Mouse (Mus musculus) neural tube, embryonic 13.5 days (tissue): ENCODE results near the gene Dip2b. TPM values are rescaled to one million over a fixed set of nuclear protein-coding genes. Genes with fewer than 3 reads are reported as not detected.

ENCODE experiments used
- ATAC-seq: fragments of 200-750 bp; cut with Nextera tagmentation; 2 replicates; pipeline ENCODE4 v1.8.0; 2017; ENCODE audit warnings: low read depth, mild to moderate bottlenecking, moderate TSS enrichment, moderate library complexity
- H3K27ac ChIP-seq: fragments of 300-500 bp; sonication (generic); replicated peaks from 2 replicates; pipeline ENCODE4 v1.5.1; 2015; ENCODE audit warnings: moderate library complexity, mild to moderate bottlenecking, inconsistent platforms
- H3K27me3 ChIP-seq: fragments of 300-500 bp; sonication (generic); 2 replicates; pipeline ENCODE4 v1.6.1; 2015; ENCODE audit warnings: mild to moderate bottlenecking, inconsistent platforms
- H3K36me3 ChIP-seq: fragments of 300-500 bp; sonication (generic); 2 replicates; pipeline ENCODE4 v1.6.1; 2015; ENCODE audit warnings: mild to moderate bottlenecking, inconsistent platforms
- H3K4me1 ChIP-seq: fragments of 300-500 bp; sonication (generic); replicated peaks from 2 replicates; pipeline ENCODE4 v1.6.1; 2015; ENCODE audit warnings: inconsistent platforms
- H3K4me2 ChIP-seq: fragments of 300-500 bp; sonication (generic); 2 replicates; pipeline ENCODE4 v1.6.1; 2015; ENCODE audit warnings: inconsistent platforms, mild to moderate bottlenecking, moderate library complexity
- H3K4me3 ChIP-seq: fragments of 300-500 bp; sonication (generic); 2 replicates; pipeline ENCODE4 v1.5.1; 2015; ENCODE audit warnings: mild to moderate bottlenecking, inconsistent platforms
- H3K9ac ChIP-seq: fragments of 300-500 bp; sonication (generic); 2 replicates; pipeline ENCODE4 v1.6.1; 2015; ENCODE audit warnings: moderate library complexity, mild to moderate bottlenecking, inconsistent platforms
- H3K9me3 ChIP-seq: fragments of 300-500 bp; sonication (generic); 2 replicates; pipeline ENCODE4 v1.6.1; 2016; ENCODE audit warnings: inconsistent platforms
- WGBS: fragments of 180-500 bp; shearing (Covaris S2); methylation state at CpG from one replicate; pipeline ENCODE4 v1.1.7; 2015; 5-methylcytosine and 5-hydroxymethylcytosine counted together
- polyA plus RNA-seq: library from polyadenylated mRNA; unstranded; fragments of >200 nt; fragmentation: Nextera tagmentation; extraction: Ambion mirVana; gene quantifications from 2 replicates; pipeline ENCODE4 v1.2.1, GENCODE M21; 2015

The Dip2b gene
- polyA plus RNA-seq, 1 experiment from 2014 or later = 18.5 TPM

DNA sequence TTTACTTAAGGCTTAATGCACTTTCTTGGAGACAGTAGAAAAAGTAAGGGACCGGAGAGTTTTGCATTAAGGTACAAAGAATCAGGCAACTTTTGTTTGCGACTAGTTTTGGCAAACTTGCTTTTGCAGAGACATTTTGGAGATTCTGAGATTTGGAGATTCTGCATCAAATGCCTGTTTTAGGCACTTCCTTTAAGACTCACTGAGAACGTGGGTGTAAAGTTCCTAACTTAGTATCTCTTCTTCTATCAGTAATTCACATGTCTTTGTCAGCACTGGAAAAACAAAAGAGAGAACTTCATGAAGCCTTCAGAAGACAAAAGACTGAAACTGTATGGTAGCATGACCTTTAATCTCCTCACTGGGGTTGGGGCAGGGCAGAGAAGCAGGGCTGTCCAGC, 19.2 kb downstream of the Dip2b start:
- no peaks in the 10 kb centered on the region for H3K27me3 ChIP-seq
- no peak overlapping the region for H3K4me3 ChIP-seq
- H3K9ac ChIP-seq = no peak overlapping the region
- H3K4me1 ChIP-seq = peaks cover 52% of the 10 kb centered on the region
- no peaks in the 10 kb centered on the region for H3K36me3 ChIP-seq
- H3K9me3 ChIP-seq = no peaks in the 10 kb centered on the region
- WGBS = 79% methylated on average over 3 of the region's 3 CpGs
- ATAC-seq = no peak
- no peak overlapping the region for H3K4me2 ChIP-seq
- no peak overlapping the region for H3K27ac ChIP-seq

DNA sequence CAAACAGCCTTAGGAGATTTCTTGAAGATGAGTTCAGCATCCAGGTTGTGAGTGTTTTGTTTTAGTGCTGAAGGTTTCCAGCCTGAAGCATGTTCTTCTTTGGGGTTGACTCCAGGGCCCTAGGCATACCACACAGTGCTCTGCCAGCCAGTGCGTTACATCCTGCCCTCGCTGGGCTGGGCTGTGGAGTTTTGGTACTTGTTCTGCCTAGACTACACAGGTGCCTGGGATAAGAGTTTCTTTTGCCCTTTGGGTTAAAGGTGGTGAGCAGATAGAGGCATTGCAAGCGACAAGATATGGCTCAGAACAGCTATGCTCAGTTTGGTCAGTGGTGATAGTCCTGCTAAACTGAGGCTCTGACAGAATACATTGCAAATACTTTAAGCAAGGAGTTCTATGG, 19.7 kb downstream of the Dip2b start:
- WGBS = 92% methylated on average over 3 of the region's 3 CpGs
- no peak overlapping the region for H3K27ac ChIP-seq
- ATAC-seq = no peak

DNA sequence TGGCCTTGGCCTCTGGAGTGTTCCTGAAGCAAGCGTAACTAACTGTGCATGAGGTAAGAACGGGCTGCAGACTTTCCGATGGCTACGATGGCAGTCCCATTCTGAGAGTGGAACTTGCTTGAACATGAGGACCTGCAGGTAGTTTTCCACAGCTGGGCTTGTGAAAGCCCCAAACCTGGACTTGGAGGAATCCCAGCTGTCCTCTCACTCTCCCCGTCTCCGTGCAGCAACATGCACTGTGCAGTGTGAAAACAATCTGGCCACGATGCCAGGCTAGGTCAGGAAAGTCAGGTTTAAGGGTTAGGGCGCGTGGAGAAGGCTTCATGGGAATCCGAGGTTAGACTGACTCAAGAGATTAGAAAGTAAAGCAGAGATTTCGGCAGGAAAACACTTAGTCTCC, 20.4 kb downstream of the Dip2b start:
- H3K4me1 ChIP-seq = peaks cover 45% of the 10 kb centered on the region
- no peaks in the 10 kb centered on the region for H3K27me3 ChIP-seq
- no peak for ATAC-seq
- no peak overlapping the region for H3K27ac ChIP-seq
- 74% methylated on average over 11 of the region's 11 CpGs for WGBS
- no peaks in the 10 kb centered on the region for H3K9me3 ChIP-seq
- no peak overlapping the region for H3K9ac ChIP-seq
- no peaks in the 10 kb centered on the region for H3K36me3 ChIP-seq
- no peak overlapping the region for H3K4me2 ChIP-seq
- H3K4me3 ChIP-seq = no peak overlapping the region

More for the DNA sequence above, 19.7 kb downstream of the Dip2b start:
- no peaks in the 10 kb centered on the region for H3K36me3 ChIP-seq
- no peak overlapping the region for H3K4me2 ChIP-seq
- H3K27me3 ChIP-seq = no peaks in the 10 kb centered on the region
- peaks cover 50% of the 10 kb centered on the region for H3K4me1 ChIP-seq
- H3K9ac ChIP-seq = no peak overlapping the region
- H3K4me3 ChIP-seq = no peak overlapping the region
- H3K9me3 ChIP-seq = no peaks in the 10 kb centered on the region

DNA sequence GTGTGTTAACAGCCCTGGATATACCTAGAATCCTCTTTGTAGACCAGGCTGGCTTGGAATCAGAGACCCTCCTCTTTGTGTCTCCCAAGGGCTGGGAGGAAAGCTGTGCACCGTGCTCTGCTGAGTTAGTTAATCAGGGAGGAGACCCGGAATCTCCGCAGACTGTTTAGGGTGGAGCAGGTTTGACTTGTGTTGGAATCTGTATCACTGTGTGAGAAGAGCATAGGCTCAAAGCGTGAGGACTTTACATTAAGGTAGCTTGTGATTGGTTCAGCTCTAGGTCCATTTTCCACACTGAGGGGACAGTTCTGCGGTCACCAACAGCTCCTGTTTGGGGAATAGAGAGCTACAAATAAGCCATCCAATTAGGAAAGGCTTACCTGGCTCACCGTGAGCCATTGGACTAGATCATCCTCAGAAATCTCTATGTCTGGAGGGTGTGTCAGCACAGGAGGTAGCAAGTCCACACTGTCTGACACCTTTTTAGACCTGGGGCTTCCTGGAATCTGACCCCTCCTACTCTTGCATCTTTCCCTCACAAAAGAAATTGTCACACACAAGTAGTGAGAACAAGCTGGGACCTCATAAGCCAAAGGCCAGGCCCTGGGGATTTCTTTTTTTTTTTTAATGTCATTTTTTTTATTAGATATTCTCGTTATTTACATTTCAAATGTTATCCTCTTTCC, 21.3 kb downstream of the Dip2b start:
- Histone ChIP-seq H3K9ac (no peak overlapping the region), H3K9me3 (no peaks in the 10 kb centered on the region), H3K36me3 (no peaks in the 10 kb centered on the region), H3K27me3 (no peaks in the 10 kb centered on the region), H3K4me1 (peaks cover 44% of the 10 kb centered on the region), H3K27ac (no peak overlapping the region), H3K4me3 (no peak overlapping the region), H3K4me2 (no peak overlapping the region)
- ATAC-seq = no peak
- WGBS = 81% methylated on average over 7 of the region's 7 CpGs

DNA sequence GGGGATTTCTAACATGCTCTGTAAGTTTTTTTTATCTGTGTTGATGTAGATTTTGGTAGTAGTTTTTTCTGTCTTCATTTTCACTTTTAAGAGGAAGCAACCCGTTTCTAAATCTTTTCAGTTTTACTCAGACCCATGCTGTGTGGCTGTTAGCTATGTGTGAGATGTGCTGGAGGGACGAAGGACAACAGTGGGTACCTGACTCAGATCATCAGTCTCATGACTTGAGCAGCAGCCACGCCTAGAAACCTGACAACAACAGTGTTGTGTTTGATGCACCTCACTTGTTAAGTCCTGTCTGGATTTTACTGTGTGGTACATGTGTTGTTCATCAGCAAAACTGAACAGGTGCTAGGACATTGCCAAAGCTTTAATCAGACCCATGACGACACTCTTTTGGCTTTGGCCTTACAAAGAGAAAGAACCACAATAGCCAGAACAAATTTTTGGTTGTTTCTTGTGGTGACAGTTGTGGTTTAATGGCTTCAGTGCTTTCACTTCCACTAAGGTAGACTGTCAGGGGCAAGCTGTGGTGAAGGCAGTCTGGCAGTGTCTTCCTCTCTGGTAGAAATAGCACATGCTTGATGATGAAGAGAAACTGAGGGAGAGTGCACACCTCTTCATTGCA, 22.2 kb downstream of the Dip2b start:
- H3K9ac ChIP-seq = no peak overlapping the region
- no peak overlapping the region for H3K27ac ChIP-seq
- no peak overlapping the region for H3K4me3 ChIP-seq
- H3K27me3 ChIP-seq = no peaks in the 10 kb centered on the region
- 84% methylated on average over 4 of the region's 4 CpGs for WGBS
- no peak for ATAC-seq
- H3K36me3 ChIP-seq = no peaks in the 10 kb centered on the region
- H3K9me3 ChIP-seq = no peaks in the 10 kb centered on the region
- peaks cover 44% of the 10 kb centered on the region for H3K4me1 ChIP-seq
- no peak overlapping the region for H3K4me2 ChIP-seq

DNA sequence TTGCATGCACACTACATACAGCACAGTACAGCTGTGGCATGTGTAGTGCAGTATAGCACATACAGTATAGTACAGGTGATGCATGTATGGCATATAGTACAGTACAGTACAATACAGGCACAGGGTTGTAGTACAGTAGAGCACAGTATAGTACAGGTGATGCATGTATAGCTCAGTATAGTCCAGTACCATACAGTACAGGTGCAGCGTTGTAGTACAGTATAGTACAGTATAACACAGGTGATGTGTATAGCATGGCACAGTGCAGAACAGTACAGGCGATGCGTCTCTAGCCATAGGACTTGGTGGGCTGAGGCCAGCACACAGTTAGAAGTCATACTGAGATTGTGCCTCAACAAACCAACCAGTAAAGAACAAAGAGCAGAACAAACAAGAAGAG, 22.9 kb downstream of the Dip2b start:
- Histone ChIP-seq H3K36me3 (no peaks in the 10 kb centered on the region), H3K9ac (no peak overlapping the region), H3K27ac (no peak overlapping the region), H3K4me2 (no peak overlapping the region), H3K9me3 (no peaks in the 10 kb centered on the region), H3K4me3 (no peak overlapping the region), H3K27me3 (no peaks in the 10 kb centered on the region), H3K4me1 (peaks cover 52% of the 10 kb centered on the region)
- no peak for ATAC-seq
- WGBS = 91% methylated on average over 3 of the region's 3 CpGs

GRCm38 (mm10) chr15:100063229-100063773, 24.8 kb downstream of the Dip2b start:
- H3K27ac ChIP-seq = no peak overlapping the region
- H3K4me1 ChIP-seq = peaks cover 58% of the 10 kb centered on the region
- H3K9ac ChIP-seq = no peak overlapping the region
- no peak for ATAC-seq
- H3K36me3 ChIP-seq = no peaks in the 10 kb centered on the region
- 93% methylated on average over 13 of the region's 13 CpGs for WGBS
- H3K27me3 ChIP-seq = no peaks in the 10 kb centered on the region
- no peak overlapping the region for H3K4me3 ChIP-seq
- no peaks in the 10 kb centered on the region for H3K9me3 ChIP-seq
- no peak overlapping the region for H3K4me2 ChIP-seq

- no peak for ATAC-seq
- Histone ChIP-seq H3K27me3 (no peaks in the 10 kb centered on the region), H3K36me3 (no peaks in the 10 kb centered on the region), H3K4me1 (peaks cover 48% of the 10 kb centered on the region), H3K4me2 (no peak overlapping the region), H3K9me3 (no peaks in the 10 kb centered on the region), H3K9ac (no peak overlapping the region), H3K4me3 (no peak overlapping the region), H3K27ac (0 out of 2 replicates have a peak overlapping the region, but pooled peaks have one; percentile 5)
- WGBS = 26% methylated on average over 9 of the region's 9 CpGs
Observed at GRCm38 (mm10) chr15:100066702-100067101, 28.2 kb downstream of the Dip2b start.

GRCm38 (mm10) chr15:100069101-100069500, 30.6 kb downstream of the Dip2b start:
- Histone ChIP-seq H3K27ac (no peak overlapping the region), H3K9ac (no peak overlapping the region), H3K4me3 (no peak overlapping the region), H3K27me3 (no peaks in the 10 kb centered on the region), H3K4me2 (no peak overlapping the region), H3K36me3 (no peaks in the 10 kb centered on the region), H3K4me1 (peaks cover 51% of the 10 kb centered on the region), H3K9me3 (no peaks in the 10 kb centered on the region)
- no peak for ATAC-seq
- 90% methylated on average over 4 of the region's 4 CpGs for WGBS

GRCm38 (mm10) chr15:100070021-100070420, 31.6 kb downstream of the Dip2b start:
- no peaks in the 10 kb centered on the region for H3K27me3 ChIP-seq
- H3K9me3 ChIP-seq = no peaks in the 10 kb centered on the region
- H3K4me1 ChIP-seq = peaks cover 60% of the 10 kb centered on the region
- no peak overlapping the region for H3K27ac ChIP-seq
- WGBS = 84% methylated on average over 8 of the region's 8 CpGs
- H3K4me2 ChIP-seq = no peak overlapping the region
- no peak for ATAC-seq
- H3K4me3 ChIP-seq = no peak overlapping the region
- no peak overlapping the region for H3K9ac ChIP-seq
- no peaks in the 10 kb centered on the region for H3K36me3 ChIP-seq

DNA sequence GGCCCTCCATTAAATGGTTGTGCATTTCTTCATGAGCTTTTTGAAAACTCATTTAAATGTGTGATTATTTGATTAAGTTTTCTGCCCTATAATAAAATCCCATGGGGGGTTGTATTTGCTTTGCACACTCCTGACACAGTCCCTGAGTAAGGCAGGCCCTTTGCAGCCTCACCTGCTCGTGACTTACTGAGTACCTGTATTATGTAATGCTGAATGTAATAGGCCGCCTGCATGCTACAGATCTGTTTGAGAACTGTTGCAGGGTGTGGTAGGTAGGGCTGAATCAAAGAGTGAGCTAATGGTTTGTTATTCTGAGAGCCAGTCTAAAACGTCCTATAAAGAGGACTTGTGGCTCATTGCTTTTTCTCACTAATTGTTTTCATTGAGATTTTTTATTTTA, 33.4 kb downstream of the Dip2b start:
- H3K9ac ChIP-seq = no peak overlapping the region
- H3K27me3 ChIP-seq = no peaks in the 10 kb centered on the region
- H3K4me3 ChIP-seq = no peak overlapping the region
- no peaks in the 10 kb centered on the region for H3K9me3 ChIP-seq
- ATAC-seq = no peak
- H3K36me3 ChIP-seq = no peaks in the 10 kb centered on the region
- no peak overlapping the region for H3K4me2 ChIP-seq
- H3K4me1 ChIP-seq = peaks cover 65% of the 10 kb centered on the region
- WGBS = 83% methylated on average over 3 of the region's 3 CpGs
- no peak overlapping the region for H3K27ac ChIP-seq

DNA sequence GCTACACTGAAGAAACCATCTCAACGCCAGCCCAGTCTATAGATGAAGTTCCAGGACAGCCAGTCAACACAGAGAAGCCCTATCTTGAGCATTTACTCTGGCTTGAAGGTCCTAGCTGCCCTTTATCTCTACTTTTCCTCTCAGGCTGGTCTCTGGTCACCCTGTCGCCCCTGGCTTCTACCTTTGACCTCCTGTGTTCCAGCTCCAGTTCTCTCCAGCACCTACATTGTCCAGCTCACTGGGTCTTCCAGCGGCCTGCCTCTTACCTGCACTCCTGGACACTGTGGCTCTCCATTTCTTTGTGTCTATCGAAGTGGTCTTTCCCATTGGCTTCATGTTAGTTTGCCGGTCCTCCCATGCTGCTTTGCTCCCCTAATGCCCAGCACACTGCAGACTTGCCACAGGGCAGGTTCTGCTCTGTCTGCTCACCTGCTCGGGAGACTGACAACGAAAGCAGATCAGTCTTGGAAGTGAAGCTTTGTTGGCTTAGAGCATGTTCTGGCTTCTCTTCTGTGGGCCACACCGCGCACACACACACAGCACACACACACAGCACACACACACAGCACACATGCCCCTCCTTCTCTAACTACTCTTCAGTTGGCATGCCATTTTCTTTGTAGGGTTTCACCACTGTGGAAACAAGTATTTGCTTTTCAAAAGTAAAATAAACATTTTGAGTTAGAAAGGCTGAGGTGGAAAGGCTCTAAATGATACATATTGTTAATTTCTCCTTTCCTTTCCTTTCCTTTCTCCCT, 35.4 kb downstream of the Dip2b start:
- Histone ChIP-seq H3K9me3 (no peaks in the 10 kb centered on the region), H3K27ac (0 out of 2 replicates have a peak overlapping the region, but pooled peaks have one; percentile 15), H3K27me3 (no peaks in the 10 kb centered on the region), H3K4me1 (peaks cover 57% of the 10 kb centered on the region), H3K9ac (no peak overlapping the region), H3K4me3 (no peak overlapping the region), H3K4me2 (no peak overlapping the region), H3K36me3 (no peaks in the 10 kb centered on the region)
- 78% methylated on average over 9 of the region's 9 CpGs for WGBS
- 0 out of 2 replicates have a peak, but pooled peaks have one; percentile 19 for ATAC-seq
